Mouse (Mus musculus) liver, embryonic 13.5 days (tissue): ENCODE measurements around the gene Itgae. TPM values are rescaled to one million over a fixed set of nuclear protein-coding genes. Genes with fewer than 3 reads are reported as not detected.
A peak's percentile ranks its signal among the peaks of the same experiment; 100 is the strongest.

ENCODE experiments used
- ATAC-seq: fragments of 200-750 bp; cut with Nextera tagmentation; 2 replicates; pipeline ENCODE4 v1.8.0; 2017; ENCODE audit warnings: low read depth, mild to moderate bottlenecking, moderate number of reproducible peaks, moderate library complexity
- DNase-seq: peaks from one replicate; pipeline ENCODE4 v3.0.0; 2022
- H3K27ac ChIP-seq: fragments of 300-500 bp; sonication (generic); 2 replicates; pipeline ENCODE4 v1.5.1; 2015; ENCODE audit warnings: moderate library complexity, mild to moderate bottlenecking, inconsistent platforms
- H3K27me3 ChIP-seq: fragments of 300-500 bp; sonication (generic); 2 replicates; pipeline ENCODE4 v1.6.1; 2015; ENCODE audit warnings: mild to moderate bottlenecking, inconsistent platforms
- H3K36me3 ChIP-seq: fragments of 300-500 bp; sonication (generic); 2 replicates; pipeline ENCODE4 v1.6.1; 2015; ENCODE audit warnings: mild to moderate bottlenecking, inconsistent platforms
- H3K4me1 ChIP-seq: fragments of 300-500 bp; sonication (generic); replicated peaks from 2 replicates; pipeline ENCODE4 v1.6.1; 2015; ENCODE audit warnings: inconsistent platforms
- H3K4me2 ChIP-seq: fragments of 300-500 bp; sonication (generic); 2 replicates; pipeline ENCODE4 v1.6.1; 2015; ENCODE audit warnings: inconsistent platforms, mild to moderate bottlenecking, moderate library complexity
- H3K4me3 ChIP-seq: fragments of 300-500 bp; sonication (generic); replicated peaks from 2 replicates; pipeline ENCODE4 v1.5.1; 2015; ENCODE audit warnings: mild to moderate bottlenecking, inconsistent platforms
- H3K9ac ChIP-seq: fragments of 300-500 bp; sonication (generic); 2 replicates; pipeline ENCODE4 v1.6.1; 2015; ENCODE audit warnings: mild to moderate bottlenecking, inconsistent platforms
- H3K9me3 ChIP-seq: fragments of 300-500 bp; sonication (generic); replicated peaks from 2 replicates; pipeline ENCODE4 v1.6.1; 2016; ENCODE audit warnings: inconsistent platforms
- WGBS: fragments of 180-500 bp; shearing (Covaris S2); methylation state at CpG from one replicate; pipeline ENCODE4 v1.1.7; 2015; ENCODE audit not compliant: insufficient replicate concordance; 5-methylcytosine and 5-hydroxymethylcytosine counted together
- polyA plus RNA-seq: library from polyadenylated mRNA; unstranded; fragments of >200 nt; fragmentation: Nextera tagmentation; extraction: Ambion mirVana; gene quantifications from 2 replicates; pipeline ENCODE4 v1.2.1, GENCODE M21; 2015

Itgae gene
- polyA plus RNA-seq, 1 experiment from 2014 or later: 0.12 TPM

DNA sequence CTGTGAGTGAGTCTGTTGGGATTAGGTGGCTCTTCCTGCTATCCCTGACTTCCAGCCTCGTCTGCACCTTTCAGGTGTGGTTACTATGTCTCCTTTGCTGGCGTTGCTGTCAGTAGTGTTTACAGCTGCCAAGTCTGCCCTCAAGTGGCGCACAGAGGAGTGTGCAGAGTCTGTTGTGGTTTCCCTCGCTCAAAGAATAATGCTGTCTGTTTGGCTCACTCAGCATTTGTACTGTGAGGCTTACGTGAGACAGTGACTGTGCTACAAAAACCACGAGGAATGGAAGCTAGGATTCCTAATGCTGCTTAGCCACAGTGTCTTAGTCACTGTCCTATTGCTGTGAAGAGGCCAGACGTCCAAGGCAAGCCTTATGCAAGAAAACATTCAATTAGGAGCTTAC is 40.6 kb downstream of the Itgae start:
- WGBS: 46% methylated on average over 7 of the region's 7 CpGs
- Histone ChIP-seq H3K9ac (no peak overlapping the region), H3K4me2 (no peak overlapping the region), H3K4me3 (no peak overlapping the region), H3K27ac (no peak overlapping the region), H3K9me3 (no peaks in the 10 kb centered on the region), H3K36me3 (peaks cover 48% of the 10 kb centered on the region), H3K27me3 (no peaks in the 10 kb centered on the region), H3K4me1 (peaks cover 38% of the 10 kb centered on the region)
- no peak for DNase-seq
- no peak for ATAC-seq

DNA sequence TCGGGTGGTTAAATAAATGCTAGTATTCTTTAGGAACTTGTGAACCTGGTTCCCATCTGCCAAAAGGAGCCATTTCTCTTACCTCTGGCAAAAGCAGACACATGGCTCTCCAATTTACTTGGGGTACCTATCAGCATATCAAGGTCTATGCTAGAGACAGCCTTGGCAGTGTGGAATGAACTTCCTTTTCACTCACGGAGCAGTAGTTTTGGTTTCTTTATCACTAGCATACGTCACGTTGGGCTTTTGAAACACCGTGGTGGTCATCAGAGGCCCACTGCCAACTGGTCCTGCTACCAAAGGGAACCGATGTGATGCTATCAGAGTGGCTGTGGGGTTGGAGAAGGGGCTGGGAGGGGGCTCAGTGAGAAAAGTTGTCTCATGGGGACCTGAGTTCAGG is 42.6 kb downstream of the Itgae start:
- Histone ChIP-seq H3K9ac (no peak overlapping the region), H3K9me3 (no peaks in the 10 kb centered on the region), H3K4me2 (peak overlapping the region; percentile 89; the same call in 1 of the 2 replicates), H3K27ac (no peak overlapping the region), H3K27me3 (no peaks in the 10 kb centered on the region), H3K4me1 (peaks cover 50% of the 10 kb centered on the region), H3K4me3 (no peak overlapping the region), H3K36me3 (peaks cover 51% of the 10 kb centered on the region)
- no peak for DNase-seq
- ATAC-seq: no peak
- 52% methylated on average over 6 of the region's 6 CpGs for WGBS

DNA sequence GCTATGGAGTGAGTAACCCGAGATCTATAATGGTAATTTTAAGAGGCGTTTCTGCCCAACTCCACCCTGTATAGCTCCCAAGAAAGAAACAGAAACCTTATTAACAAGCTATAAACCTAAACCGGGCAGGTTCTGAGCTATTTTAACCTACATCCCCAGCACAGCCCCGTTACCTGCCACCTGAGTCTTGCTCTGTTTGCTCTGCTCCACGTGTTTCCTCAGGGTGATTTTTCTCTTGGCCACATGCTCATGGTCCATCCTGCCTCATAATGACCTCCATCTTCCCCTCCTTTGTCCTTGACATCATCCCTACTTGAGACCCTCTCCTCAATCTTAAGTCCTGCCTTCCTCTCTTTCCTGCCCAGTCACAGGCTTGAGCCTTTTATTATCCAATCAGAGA is 43.8 kb downstream of the Itgae start:
- peak overlapping the region; percentile 89 for H3K4me2 ChIP-seq

DNA sequence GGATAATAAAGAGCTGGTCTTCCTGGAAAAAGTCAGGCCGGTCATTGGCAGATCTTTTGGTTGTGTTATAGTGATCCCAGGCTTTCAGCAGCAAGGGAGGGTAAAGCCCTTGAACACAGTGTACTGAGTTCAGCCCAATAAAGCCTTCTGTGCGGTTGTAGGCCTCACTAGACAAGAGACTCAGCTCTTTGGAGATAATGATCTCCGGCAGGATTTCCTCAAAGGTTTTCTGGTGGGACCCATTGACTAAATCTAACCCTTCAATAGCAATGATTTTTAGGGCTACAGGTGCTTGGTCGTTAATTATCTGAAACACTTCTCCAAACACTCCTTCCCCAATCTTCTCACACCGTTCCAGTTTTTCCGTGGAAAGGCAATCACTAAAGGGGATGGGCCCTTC is 46.2 kb downstream of the Itgae start:
- Histone ChIP-seq H3K4me1 (peaks cover 55% of the 10 kb centered on the region), H3K9me3 (no peaks in the 10 kb centered on the region), H3K36me3 (peaks cover 33% of the 10 kb centered on the region), H3K9ac (peak overlapping the region; percentile 98), H3K27me3 (no peaks in the 10 kb centered on the region), H3K4me3 (peak overlapping the region; percentile 99), H3K27ac (peak overlapping the region; percentile 81; the same call in 1 of the 2 replicates), H3K4me2 (peak overlapping the region; percentile 89)
- 42% methylated on average over 6 of the region's 6 CpGs for WGBS
- DNase-seq (no peak), ATAC-seq (no peak)

More for the DNA sequence above, 43.8 kb downstream of the Itgae start:
- DNase-seq (no peak), ATAC-seq (no peak)
- Histone ChIP-seq H3K9me3 (no peaks in the 10 kb centered on the region), H3K4me3 (peak overlapping the region; percentile 99), H3K27ac (no peak overlapping the region), H3K27me3 (no peaks in the 10 kb centered on the region), H3K9ac (peak overlapping the region; percentile 23; the same call in 1 of the 2 replicates), H3K4me1 (peaks cover 55% of the 10 kb centered on the region), H3K36me3 (peaks cover 48% of the 10 kb centered on the region)
- 82% methylated on average over 5 of the region's 5 CpGs for WGBS

DNA sequence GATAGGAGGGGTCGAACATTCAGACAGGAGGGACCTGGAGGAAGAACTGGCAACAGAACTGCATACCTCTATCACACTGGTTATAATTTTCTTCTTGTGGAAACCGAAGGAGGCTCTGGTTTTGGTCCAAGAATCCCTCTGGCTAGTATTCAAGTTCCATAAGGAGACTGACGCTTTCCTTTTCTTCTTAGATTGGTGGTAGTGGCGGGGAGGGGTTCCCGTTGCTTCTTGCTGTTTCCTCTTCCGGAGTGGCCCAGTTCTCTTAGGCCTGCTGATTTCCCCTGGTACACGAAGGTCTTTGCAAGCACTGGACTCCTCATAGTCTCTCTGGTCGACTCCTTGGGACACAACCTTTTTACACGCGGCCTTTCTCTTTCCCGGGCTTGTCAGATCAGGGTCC is 46.7 kb downstream of the Itgae start:
- Histone ChIP-seq H3K27me3 (no peaks in the 10 kb centered on the region), H3K4me1 (peaks cover 55% of the 10 kb centered on the region), H3K36me3 (peaks cover 29% of the 10 kb centered on the region), H3K4me2 (peak overlapping the region; percentile 89), H3K4me3 (peak overlapping the region; percentile 99), H3K9ac (peak overlapping the region; percentile 98), H3K27ac (peak overlapping the region; percentile 81), H3K9me3 (no peaks in the 10 kb centered on the region)
- WGBS: 8% methylated on average over 11 of the region's 11 CpGs
- no peak for ATAC-seq
- DNase-seq: no peak

DNA sequence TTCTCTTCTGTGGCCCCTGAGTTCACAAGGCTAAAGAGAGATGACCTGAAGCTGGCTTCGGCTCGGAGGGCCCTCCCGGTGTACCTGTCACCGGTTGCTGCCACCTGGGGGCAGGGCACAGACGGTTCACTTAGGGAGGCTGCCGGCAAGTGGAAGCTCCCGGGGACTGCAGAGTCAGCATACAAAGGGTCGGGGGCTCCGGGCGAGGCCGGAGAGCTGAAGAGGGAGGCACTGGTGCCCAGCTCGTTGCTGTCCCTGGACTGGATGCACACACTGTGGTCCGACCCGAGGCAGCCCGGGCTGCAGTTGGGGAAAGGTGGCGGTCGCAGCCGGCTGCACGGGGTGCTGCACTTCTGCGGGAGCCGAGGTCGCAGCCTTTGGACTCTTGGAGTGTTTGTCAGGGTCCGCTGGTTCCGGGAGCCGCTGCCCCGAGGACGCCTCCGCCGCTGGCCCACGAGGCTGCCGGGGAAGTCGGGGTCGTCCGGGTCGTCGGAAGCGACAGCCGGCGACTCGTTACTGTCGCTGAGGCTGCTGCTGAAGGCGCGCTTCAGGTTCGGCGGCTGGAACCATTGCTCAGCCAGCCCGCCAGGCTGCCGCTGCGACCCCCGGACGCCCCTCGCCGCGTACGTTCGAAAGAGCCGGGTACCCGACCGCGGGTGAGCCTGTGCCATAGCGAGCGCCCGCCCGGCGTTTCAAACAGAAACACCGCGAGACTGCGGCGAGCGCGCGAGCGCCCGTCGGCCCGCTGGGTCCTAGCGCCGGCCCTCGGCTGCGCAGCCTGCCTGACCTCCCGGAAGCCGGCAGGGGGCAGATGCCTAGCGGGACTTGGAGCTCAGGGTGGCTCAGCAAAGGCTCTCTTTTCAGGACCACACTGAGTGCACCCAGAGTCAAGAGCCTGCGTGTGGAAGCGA is 47.5 kb downstream of the Itgae start, which contains the start of gene Haspin:
Haspin (minus strand) TSS at position 704 of the 911 bp plus-strand sequence.
- no peaks in the 10 kb centered on the region for H3K9me3 ChIP-seq
- peaks cover 22% of the 10 kb centered on the region for H3K36me3 ChIP-seq
- WGBS: under 1% methylated on average over 83 of the region's 84 CpGs
- H3K4me2 ChIP-seq: peak within 1 kb of the TSS; percentile 89
- peak within 1 kb of the TSS; percentile 81 for H3K27ac ChIP-seq
- H3K4me3 ChIP-seq: peak within 1 kb of the TSS; percentile 99
- ATAC-seq (peak; percentile 86), DNase-seq (peak; percentile 88)
- H3K27me3 ChIP-seq: no peaks in the 10 kb centered on the region
- peaks cover 47% of the 10 kb centered on the region for H3K4me1 ChIP-seq
- peak within 1 kb of the TSS; percentile 98 for H3K9ac ChIP-seq

DNA sequence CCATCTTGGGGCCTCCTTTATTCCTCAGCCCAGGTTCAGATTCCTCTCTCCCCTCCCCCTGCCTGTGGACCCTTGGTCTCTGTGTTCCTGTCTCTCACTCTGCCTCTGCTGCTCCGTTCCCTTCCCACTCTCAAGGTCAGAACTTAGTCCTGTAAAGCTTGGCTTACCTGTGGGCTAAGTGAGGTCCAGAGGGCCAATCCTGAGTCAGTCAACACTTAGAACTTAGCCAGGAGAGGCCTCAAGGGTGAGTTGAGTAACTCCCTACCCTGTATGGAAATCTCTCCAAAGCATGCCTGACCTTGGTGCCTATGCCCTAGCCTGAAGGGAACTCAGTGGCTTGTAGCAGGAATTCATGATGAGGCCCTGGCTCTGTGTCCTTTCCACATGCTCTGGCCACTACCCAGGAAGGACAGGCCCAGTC is 53.9 kb downstream of the Itgae start:
- H3K9ac ChIP-seq: no peak overlapping the region
- no peak overlapping the region for H3K27ac ChIP-seq
- H3K4me3 ChIP-seq: no peak overlapping the region
- 65% methylated on average over 1 of the region's 1 CpGs for WGBS
- H3K36me3 ChIP-seq: no peaks in the 10 kb centered on the region
- no peak for ATAC-seq
- H3K4me2 ChIP-seq: no peak overlapping the region
- H3K4me1 ChIP-seq: 0 out of 2 replicates have a peak, but pooled peaks cover 2% of the 10 kb centered on the region
- DNase-seq: no peak
- H3K27me3 ChIP-seq: no peaks in the 10 kb centered on the region
- no peaks in the 10 kb centered on the region for H3K9me3 ChIP-seq

DNA sequence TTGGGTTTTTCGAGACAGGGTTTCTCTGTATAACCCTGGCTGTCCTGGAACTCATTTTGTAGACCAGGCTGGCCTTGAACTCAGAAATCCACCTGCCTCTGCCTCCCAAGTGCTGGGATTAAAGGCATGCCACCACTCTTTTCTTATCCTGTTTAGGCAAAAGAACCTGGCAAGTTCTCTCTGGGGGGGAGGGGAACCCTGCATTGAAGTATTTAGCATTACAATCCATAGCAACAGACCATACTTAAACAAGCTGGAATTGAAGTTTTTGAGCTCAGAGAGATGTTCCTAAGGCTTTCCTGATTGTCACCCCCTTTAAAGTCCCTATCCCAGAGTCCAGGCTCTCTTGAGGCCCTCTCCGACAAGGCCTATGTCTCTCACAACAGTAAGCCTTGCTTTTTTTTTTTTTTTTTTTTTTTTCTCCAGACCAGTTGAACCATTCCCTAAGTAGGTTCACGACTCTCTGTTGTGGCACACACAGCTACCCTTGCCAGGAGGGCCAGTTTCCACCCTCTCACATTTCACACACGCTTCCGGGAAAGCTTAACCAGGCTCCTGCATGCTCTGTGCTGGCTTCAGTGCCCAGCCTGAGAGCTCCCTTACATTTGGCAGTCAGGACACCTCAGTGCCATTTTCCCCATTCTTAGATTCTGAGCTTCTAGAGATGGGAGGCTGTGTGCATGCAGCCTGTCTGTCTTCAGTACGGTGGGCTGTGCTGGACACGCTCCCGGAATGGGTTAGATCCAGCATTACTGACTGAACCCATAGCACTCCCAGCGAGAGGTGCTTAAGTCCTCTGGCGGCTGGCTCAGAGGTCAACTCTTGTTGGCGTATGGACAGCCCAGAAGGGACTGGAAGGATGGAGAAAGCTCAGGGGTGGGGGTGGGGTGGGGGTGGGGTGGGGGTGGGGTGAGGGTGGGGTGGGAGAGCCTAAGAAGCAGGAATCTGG is 55.9 kb downstream of the Itgae start:
- 64% methylated on average over 11 of the region's 11 CpGs for WGBS
- no peaks in the 10 kb centered on the region for H3K9me3 ChIP-seq
- no peak for DNase-seq

DNA sequence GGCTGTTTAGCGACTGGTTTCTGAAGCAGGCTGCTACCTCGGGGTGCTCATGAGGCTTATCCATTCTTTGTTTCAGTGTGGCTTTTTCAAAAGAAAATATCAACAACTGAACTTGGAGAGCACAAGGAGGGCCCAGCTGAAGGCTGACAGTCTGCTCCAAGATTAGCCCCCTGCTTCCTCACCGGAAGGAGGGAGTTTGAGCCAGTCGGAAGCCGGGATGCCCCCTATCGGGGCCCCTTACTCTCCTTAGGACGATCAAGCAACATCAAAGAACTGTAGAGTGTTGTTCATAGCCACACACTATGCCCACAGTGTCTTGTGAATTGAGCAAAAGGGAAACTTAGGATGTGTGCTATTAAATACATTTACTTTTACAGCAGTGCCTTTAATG is 56.6 kb downstream of the Itgae start:
- H3K4me3 ChIP-seq: no peak overlapping the region
- DNase-seq (no peak), ATAC-seq (no peak)
- H3K36me3 ChIP-seq: no peaks in the 10 kb centered on the region
- no peak overlapping the region for H3K27ac ChIP-seq
- no peak overlapping the region for H3K9ac ChIP-seq
- WGBS: 43% methylated on average over 7 of the region's 7 CpGs
- H3K9me3 ChIP-seq: no peaks in the 10 kb centered on the region
- H3K4me2 ChIP-seq: no peak overlapping the region
- 0 out of 2 replicates have a peak, but pooled peaks cover 2% of the 10 kb centered on the region for H3K4me1 ChIP-seq
- no peaks in the 10 kb centered on the region for H3K27me3 ChIP-seq

More for the DNA sequence above, 55.9 kb downstream of the Itgae start:
- Histone ChIP-seq H3K9ac (no peak overlapping the region), H3K4me3 (no peak overlapping the region), H3K36me3 (no peaks in the 10 kb centered on the region), H3K27me3 (no peaks in the 10 kb centered on the region), H3K27ac (no peak overlapping the region), H3K4me1 (0 out of 2 replicates have a peak, but pooled peaks cover 2% of the 10 kb centered on the region), H3K4me2 (no peak overlapping the region)
- no peak for ATAC-seq

DNA sequence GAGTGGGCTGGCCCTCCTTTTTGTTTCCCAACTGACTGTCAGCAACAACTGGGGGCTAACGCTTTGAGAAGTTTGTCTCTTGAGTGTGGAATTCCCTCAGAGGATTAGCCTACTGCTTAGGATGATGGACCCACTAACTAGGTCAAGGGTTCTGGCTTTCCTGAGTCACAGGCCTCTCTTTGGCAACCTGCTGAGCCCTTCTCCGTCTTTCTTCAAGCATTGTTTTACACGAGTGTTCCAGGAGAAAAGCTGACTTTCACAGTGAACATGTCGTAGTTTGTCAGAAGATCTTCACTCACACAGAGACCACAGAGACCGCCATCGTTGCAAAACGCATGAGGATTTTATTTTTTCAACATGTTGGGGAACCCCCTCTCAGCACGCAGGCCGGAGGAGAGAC is 57.8 kb downstream of the Itgae start:
- Histone ChIP-seq H3K27ac (no peak overlapping the region), H3K4me1 (0 out of 2 replicates have a peak, but pooled peaks cover 2% of the 10 kb centered on the region), H3K36me3 (no peaks in the 10 kb centered on the region), H3K9ac (no peak overlapping the region), H3K4me3 (no peak overlapping the region), H3K4me2 (no peak overlapping the region), H3K27me3 (no peaks in the 10 kb centered on the region), H3K9me3 (no peaks in the 10 kb centered on the region)
- 69% methylated on average over 9 of the region's 9 CpGs for WGBS
- no peak for DNase-seq
- no peak for ATAC-seq

DNA sequence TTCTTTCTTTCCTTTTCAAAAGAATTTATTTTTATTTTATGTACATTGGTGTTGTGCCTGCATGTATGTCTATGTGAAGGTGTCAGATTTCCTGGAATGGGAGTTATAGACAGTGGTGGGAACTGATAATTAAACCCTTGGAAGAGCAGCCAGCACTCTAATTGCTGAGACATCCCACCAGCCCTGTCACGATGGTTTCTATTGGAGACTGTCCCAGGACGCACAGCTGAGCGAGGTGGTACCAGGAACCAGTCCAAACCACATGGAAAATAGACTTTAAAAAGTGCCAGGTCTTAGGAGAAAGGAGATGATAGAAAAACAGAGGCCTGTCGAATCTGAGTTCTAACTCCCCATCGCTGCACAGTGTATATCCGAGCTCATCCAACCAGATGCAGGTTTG is 64.7 kb downstream of the Itgae start:
- ATAC-seq (no peak), DNase-seq (no peak)
- Histone ChIP-seq H3K4me1 (no peaks in the 10 kb centered on the region; the same call in 1 of the 2 replicates), H3K4me3 (no peak overlapping the region), H3K9me3 (no peaks in the 10 kb centered on the region), H3K36me3 (no peaks in the 10 kb centered on the region), H3K27me3 (peaks cover 42% of the 10 kb centered on the region), H3K4me2 (no peak overlapping the region), H3K27ac (no peak overlapping the region), H3K9ac (no peak overlapping the region)
- 64% methylated on average over 6 of the region's 6 CpGs for WGBS
